ENCODE assay signal across 9 mouse cellular contexts in the genomic region with DNA sequence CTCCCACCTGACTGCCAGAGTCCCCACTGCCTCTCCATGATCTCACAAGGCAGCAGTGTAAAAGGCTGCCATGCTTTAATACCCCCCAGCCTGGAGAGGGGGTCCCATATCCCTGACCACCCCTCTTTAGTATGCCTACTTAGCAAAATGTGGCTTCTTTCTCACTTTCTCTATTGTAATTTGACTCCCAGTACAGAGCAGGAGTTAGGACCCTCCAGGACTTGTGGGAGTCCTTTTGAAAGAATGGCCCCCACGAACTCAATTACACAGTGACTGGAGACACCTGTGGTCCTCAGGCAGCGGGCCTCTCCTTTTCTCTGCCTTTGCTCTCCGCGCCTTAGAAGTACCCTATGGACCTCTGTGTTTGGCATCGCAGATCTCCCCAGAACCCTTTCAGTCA. TPM values are rescaled to one million over a fixed set of nuclear protein-coding genes. Genes with fewer than 3 reads are reported as not detected.
DNase-seq lines count a peak whose midpoint lies in the region; ATAC-seq and TF ChIP-seq lines count a peak whose summit lies in the region.
"Had no signal": no experiment of that assay in that cellular context is flagged by ENCODE, and none has a peak within 500 bp of the region (broad histone marks: within the 10 kb centered on the region; RNA-seq: fewer than 3 reads in every experiment).

No protein-coding gene starts in this region.

- peak overlapping the region; percentile 72 for H3K4me3 ChIP-seq in heart, embryonic 10.5 days
- peak overlapping the region; percentile 68; the same call in 1 of the 2 replicates for H3K4me3 ChIP-seq in testis, adult 2 months (ENCODE audit: control insufficient read depth, low read depth, low read length)
- H3K4me3 ChIP-seq in liver, embryonic 13.5 days (replicated peaks), result no peak overlapping the region

- peak overlapping the region; percentile 59; the same call in 1 of the 2 replicates for H3K4me2 ChIP-seq in liver, embryonic 13.5 days

- no peak for TF ChIP-seq CTCF in testis, adult 2 months (IDR thresholded peaks at IDR 0.05; ENCODE audit: control insufficient read depth, insufficient read depth, insufficient replicate concordance, low read depth, low read length)

- ATAC-seq in liver, embryonic 13.5 days (ENCODE audit: low read depth), result no peak

- WGBS in heart, embryonic 10.5 days, result 39% methylated on average over 5 of the region's 5 CpGs
- WGBS in liver, embryonic 13.5 days (ENCODE audit: insufficient replicate concordance), result 21% methylated on average over 5 of the region's 5 CpGs

- no peak overlapping the region for H3K9ac ChIP-seq in liver, embryonic 13.5 days

- H3K27ac ChIP-seq in heart, embryonic 10.5 days, result peak overlapping the region; percentile 77
- no peak overlapping the region for H3K27ac ChIP-seq in testis, adult 2 months (ENCODE audit: control insufficient read depth, insufficient read depth, low read depth, low read length)
- H3K27ac ChIP-seq in liver, embryonic 13.5 days, result no peak overlapping the region

- TF ChIP-seq POLR2A in testis, adult 2 months (IDR thresholded peaks at IDR 0.05; ENCODE audit: control insufficient read depth, low read depth, low read length), result no peak

- no peaks in the 10 kb centered on the region for H3K36me3 ChIP-seq in heart, embryonic 10.5 days
- H3K36me3 ChIP-seq in testis, adult 2 months (ENCODE audit: control insufficient read depth, insufficient read depth, low read length), result no peaks in the 10 kb centered on the region
- no peaks in the 10 kb centered on the region for H3K36me3 ChIP-seq in liver, embryonic 13.5 days

- DNase-seq in heart, embryonic 10.5 days (ENCODE audit: low spot score), result no peak
- DNase-seq in heart, adult 8-10 months (ENCODE audit: low spot score), result no peak
- no peak for DNase-seq in testis, postnatal 10 days (ENCODE audit: low spot score)
- DNase-seq in liver, embryonic 13.5 days, result no peak
- no peak for DNase-seq in embryo, embryonic 10 days (ENCODE audit: low spot score)
- DNase-seq in cerebellum, adult 9-10 months, result no peak
- no peak for DNase-seq in cerebellum, postnatal 4 days (ENCODE audit: low spot score in 2 of 2)

- no peaks in the 10 kb centered on the region for H3K9me3 ChIP-seq in heart, embryonic 10.5 days
- no peaks in the 10 kb centered on the region for H3K9me3 ChIP-seq in liver, embryonic 13.5 days (replicated peaks)

- peaks cover 44% of the 10 kb centered on the region for H3K27me3 ChIP-seq in heart, embryonic 10.5 days (ENCODE audit: insufficient read depth, poor library complexity, severe bottlenecking)
- H3K27me3 ChIP-seq in testis, adult 2 months (ENCODE audit: control insufficient read depth, insufficient read depth, low read length), result no peaks in the 10 kb centered on the region
- H3K27me3 ChIP-seq in liver, embryonic 13.5 days, result peaks cover 46% of the 10 kb centered on the region

- H3K4me1 ChIP-seq in heart, embryonic 10.5 days, result peaks cover 10% of the 10 kb centered on the region
- peaks cover 10% of the 10 kb centered on the region for H3K4me1 ChIP-seq in testis, adult 2 months (ENCODE audit: control insufficient read depth, insufficient read depth, low read length)
- no peaks in the 10 kb centered on the region for H3K4me1 ChIP-seq in liver, embryonic 13.5 days (replicated peaks)

RNA-seq across cellular contexts. Expression of a gene that starts 0.5 kb away (rescaled TPM):
- 0.34 and 0.39 TPM in 2 replicates for polyA plus RNA-seq in heart, embryonic 10.5 days (2016; fragmentation: Nextera tagmentation; extraction: Ambion mirVana)
- under 1 TPM; 0.13 to 0.19 (median 0.15) TPM for total RNA-seq in heart, adult 8-10 months (2022)
- polyA plus RNA-seq in testis, adult 2 months (2012; rRNA removed), result 2.3 and 2.7 TPM in 2 replicates
- 0.31 and 0.33 TPM in 2 replicates for polyA plus RNA-seq in liver, embryonic 13.5 days (2015; fragmentation: Nextera tagmentation; extraction: Ambion mirVana)
- total RNA-seq: megakaryocyte-erythroid progenitor cell, adult 5-6 weeks had no signal
